Mouse (Mus musculus) intestine, embryonic 15.5 days (tissue): ENCODE data around the gene Sema6b. TPM values are rescaled to one million over a fixed set of nuclear protein-coding genes. Genes with fewer than 3 reads are reported as not detected.

ENCODE experiments used
- ATAC-seq: fragments of 200-750 bp; cut with Nextera tagmentation; 2 replicates; pipeline ENCODE4 v1.8.0; 2017; ENCODE audit warnings: moderate TSS enrichment, moderate library complexity
- H3K27ac ChIP-seq: fragments of 300-500 bp; sonication (generic); 2 replicates; pipeline ENCODE4 v1.5.1; 2015; ENCODE audit warnings: mild to moderate bottlenecking, inconsistent platforms
- H3K27me3 ChIP-seq: fragments of 300-500 bp; sonication (generic); replicated peaks from 2 replicates; pipeline ENCODE4 v1.6.1; 2015; ENCODE audit warnings: inconsistent platforms
- H3K36me3 ChIP-seq: fragments of 300-500 bp; sonication (generic); 2 replicates; pipeline ENCODE4 v1.6.1; 2015; ENCODE audit warnings: inconsistent platforms
- H3K4me1 ChIP-seq: fragments of 300-500 bp; sonication (generic); replicated peaks from 2 replicates; pipeline ENCODE4 v1.6.1; 2015; ENCODE audit warnings: inconsistent platforms
- H3K4me2 ChIP-seq: fragments of 300-500 bp; sonication (generic); replicated peaks from 2 replicates; pipeline ENCODE4 v1.6.1; 2015; ENCODE audit warnings: mild to moderate bottlenecking, inconsistent platforms
- H3K4me3 ChIP-seq: fragments of 300-500 bp; sonication (generic); replicated peaks from 2 replicates; pipeline ENCODE4 v1.5.1; 2015; ENCODE audit warnings: inconsistent platforms
- H3K9ac ChIP-seq: fragments of 300-500 bp; sonication (generic); 2 replicates; pipeline ENCODE4 v1.6.1; 2015; ENCODE audit warnings: inconsistent platforms
- H3K9me3 ChIP-seq: fragments of 300-500 bp; sonication (generic); 2 replicates; pipeline ENCODE4 v1.6.1; 2016; ENCODE audit warnings: inconsistent platforms
- WGBS: fragments of 180-500 bp; shearing (Covaris S2); methylation state at CpG from one replicate; pipeline ENCODE4 v1.1.7; 2015; 5-methylcytosine and 5-hydroxymethylcytosine counted together
- polyA plus RNA-seq: library from polyadenylated mRNA; unstranded; fragments of >200 nt; fragmentation: Nextera tagmentation; extraction: Ambion mirVana; gene quantifications from 2 replicates; pipeline ENCODE4 v1.2.1, GENCODE M21; 2015

The Sema6b gene
- polyA plus RNA-seq, 1 experiment from 2014 or later: 1.4 TPM

DNA sequence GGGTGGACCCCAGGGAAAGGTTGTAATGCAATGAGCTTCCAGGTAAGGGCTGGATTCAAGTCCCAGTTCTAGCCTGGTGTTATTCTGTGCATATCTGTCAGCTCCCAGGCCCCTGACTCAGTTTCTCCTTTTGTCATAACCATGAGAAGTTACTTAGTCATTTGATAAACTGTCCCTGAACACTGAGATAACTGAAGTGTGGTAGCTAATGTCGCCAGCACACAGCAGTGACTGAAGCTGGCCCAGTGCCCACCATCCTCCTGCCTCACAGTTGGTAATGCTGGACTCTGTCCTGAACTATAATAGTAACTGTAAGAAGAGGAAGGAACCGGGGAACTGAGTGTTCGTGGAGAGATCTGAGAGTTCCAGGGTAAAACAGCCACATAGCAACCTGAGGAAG is 24.4 kb upstream of the Sema6b start:
- H3K27me3 ChIP-seq: no peaks in the 10 kb centered on the region
- no peak overlapping the region for H3K4me3 ChIP-seq
- no peak overlapping the region for H3K27ac ChIP-seq
- H3K9me3 ChIP-seq: no peaks in the 10 kb centered on the region
- no peak overlapping the region for H3K9ac ChIP-seq
- ATAC-seq: no peak
- no peaks in the 10 kb centered on the region for H3K36me3 ChIP-seq
- 82% methylated on average over 3 of the region's 3 CpGs for WGBS
- H3K4me1 ChIP-seq: peaks cover 27% of the 10 kb centered on the region
- H3K4me2 ChIP-seq: no peak overlapping the region

- H3K27me3 ChIP-seq: no peaks in the 10 kb centered on the region; the same call in 1 of the 2 replicates
- no peaks in the 10 kb centered on the region for H3K36me3 ChIP-seq
- peak; percentile 44 for ATAC-seq
- H3K9ac ChIP-seq: peak overlapping the region; percentile 37; the same call in 1 of the 2 replicates
- no peaks in the 10 kb centered on the region for H3K9me3 ChIP-seq
- H3K27ac ChIP-seq: no peak overlapping the region
- 59% methylated on average over 6 of the region's 6 CpGs for WGBS
- 0 out of 2 replicates have a peak overlapping the region, but pooled peaks have one; percentile 45 for H3K4me3 ChIP-seq
- H3K4me1 ChIP-seq: peaks cover 27% of the 10 kb centered on the region
- peak overlapping the region; percentile 88 for H3K4me2 ChIP-seq
Measured at GRCm38 (mm10) chr17:56163523-56164102, 23.5 kb upstream of the Sema6b start.

DNA sequence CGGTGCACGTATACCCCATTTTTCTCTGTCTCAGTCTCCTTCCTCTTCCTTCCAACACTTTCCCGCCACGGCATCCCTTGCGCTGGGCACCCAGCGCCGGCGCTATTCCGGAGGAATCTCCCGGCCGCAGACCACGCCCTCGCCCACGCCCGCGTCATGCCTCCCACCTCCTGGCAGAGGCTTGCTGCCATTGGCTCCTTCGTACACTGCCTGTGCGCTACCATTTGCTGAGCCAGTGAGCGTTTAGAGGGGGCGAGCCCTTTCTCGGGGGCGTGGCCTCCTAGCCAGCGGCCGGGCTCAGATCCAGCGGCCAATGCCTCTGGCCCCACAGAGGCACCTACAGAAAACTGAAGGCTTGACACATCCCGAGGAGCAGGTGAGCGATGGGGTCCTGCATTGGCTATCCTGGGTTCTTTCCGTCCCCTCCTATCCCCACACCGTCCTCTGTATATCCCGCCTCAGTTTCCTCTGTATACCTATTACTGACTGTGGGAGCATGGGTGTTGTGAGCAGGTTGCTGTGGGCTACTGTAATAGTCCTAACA is 22.2 kb upstream of the Sema6b start, which contains the start of gene Tnfaip8l1:
Gene Tnfaip8l1, plus strand, starts transcription at position 247 of the 544 bp plus-strand sequence.
- Histone ChIP-seq H3K4me3 (peak within 1 kb of the TSS; percentile 45), H3K36me3 (no peaks in the 10 kb centered on the region), H3K4me2 (peak within 1 kb of the TSS; percentile 88), H3K27ac (no peak within 1 kb of the TSS), H3K4me1 (peaks cover 27% of the 10 kb centered on the region), H3K9ac (peak within 1 kb of the TSS; percentile 37), H3K27me3 (peaks cover 13% of the 10 kb centered on the region), H3K9me3 (no peaks in the 10 kb centered on the region)
- under 1% methylated on average over 30 of the region's 30 CpGs for WGBS
- peak; percentile 97 for ATAC-seq

- H3K4me3 ChIP-seq: no peak overlapping the region
- H3K27ac ChIP-seq: no peak overlapping the region
- peaks cover 29% of the 10 kb centered on the region for H3K27me3 ChIP-seq
- H3K4me2 ChIP-seq: no peak overlapping the region
- no peak for ATAC-seq
- H3K36me3 ChIP-seq: no peaks in the 10 kb centered on the region
- H3K9me3 ChIP-seq: no peaks in the 10 kb centered on the region
- WGBS: 4% methylated on average over 9 of the region's 9 CpGs
- no peak overlapping the region for H3K9ac ChIP-seq
- peaks cover 22% of the 10 kb centered on the region for H3K4me1 ChIP-seq
Measured at GRCm38 (mm10) chr17:56159729-56160128, 19.6 kb upstream of the Sema6b start.

DNA sequence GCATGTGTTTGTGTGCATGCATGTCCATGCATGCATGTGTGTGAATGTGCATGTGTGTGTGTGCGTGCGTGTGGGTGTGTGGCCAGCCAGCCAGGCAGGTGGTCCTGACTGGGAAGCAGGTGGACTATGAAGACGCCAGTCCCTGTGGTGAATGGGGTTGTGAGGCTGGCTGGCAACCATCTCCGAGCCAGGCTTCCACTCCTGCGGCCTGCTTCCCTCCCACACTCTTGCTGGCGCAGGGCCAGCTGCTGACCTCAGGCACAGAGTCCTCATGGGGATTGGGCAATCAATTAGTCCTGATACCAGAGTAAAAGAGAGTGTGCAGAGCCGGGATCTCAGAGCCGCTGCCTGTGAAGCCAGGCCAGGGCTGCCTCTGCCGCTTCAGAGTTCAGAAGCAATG is 13.5 kb upstream of the Sema6b start:
- peaks cover 66% of the 10 kb centered on the region for H3K27me3 ChIP-seq
- WGBS: 27% methylated on average over 9 of the region's 9 CpGs

DNA sequence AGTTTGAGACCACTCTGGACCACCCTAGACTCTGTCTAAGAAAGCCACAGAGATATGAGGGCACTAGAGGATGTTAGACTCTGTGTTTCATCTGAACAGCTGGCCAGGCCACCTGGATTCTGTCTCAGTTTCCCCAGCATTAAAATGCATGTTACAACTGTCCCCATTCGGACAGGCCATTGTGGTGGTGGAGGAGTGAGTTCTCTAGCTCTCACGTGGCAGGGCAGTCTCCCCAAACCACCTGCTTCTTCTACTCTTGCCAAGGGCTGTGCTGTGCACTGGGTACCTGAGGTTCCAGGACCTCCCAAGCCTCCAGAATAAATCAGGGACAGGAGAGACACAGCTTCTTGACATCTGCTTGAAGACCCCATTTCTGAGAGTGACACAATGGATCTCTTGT is 9.8 kb upstream of the Sema6b start:
- Histone ChIP-seq H3K4me1 (peaks cover 10% of the 10 kb centered on the region), H3K27ac (no peak overlapping the region), H3K27me3 (peaks cover 74% of the 10 kb centered on the region), H3K9me3 (no peaks in the 10 kb centered on the region), H3K36me3 (no peaks in the 10 kb centered on the region), H3K4me2 (no peak overlapping the region), H3K4me3 (no peak overlapping the region), H3K9ac (no peak overlapping the region)
- ATAC-seq: no peak
- 43% methylated on average over 2 of the region's 2 CpGs for WGBS

More for the DNA sequence above, 13.5 kb upstream of the Sema6b start:
- H3K4me3 ChIP-seq: no peak overlapping the region
- no peak overlapping the region for H3K4me2 ChIP-seq
- peak; percentile 90 for ATAC-seq
- H3K27ac ChIP-seq: no peak overlapping the region
- no peak overlapping the region for H3K9ac ChIP-seq
- H3K36me3 ChIP-seq: no peaks in the 10 kb centered on the region
- H3K4me1 ChIP-seq: peaks cover 10% of the 10 kb centered on the region
- no peaks in the 10 kb centered on the region for H3K9me3 ChIP-seq

DNA sequence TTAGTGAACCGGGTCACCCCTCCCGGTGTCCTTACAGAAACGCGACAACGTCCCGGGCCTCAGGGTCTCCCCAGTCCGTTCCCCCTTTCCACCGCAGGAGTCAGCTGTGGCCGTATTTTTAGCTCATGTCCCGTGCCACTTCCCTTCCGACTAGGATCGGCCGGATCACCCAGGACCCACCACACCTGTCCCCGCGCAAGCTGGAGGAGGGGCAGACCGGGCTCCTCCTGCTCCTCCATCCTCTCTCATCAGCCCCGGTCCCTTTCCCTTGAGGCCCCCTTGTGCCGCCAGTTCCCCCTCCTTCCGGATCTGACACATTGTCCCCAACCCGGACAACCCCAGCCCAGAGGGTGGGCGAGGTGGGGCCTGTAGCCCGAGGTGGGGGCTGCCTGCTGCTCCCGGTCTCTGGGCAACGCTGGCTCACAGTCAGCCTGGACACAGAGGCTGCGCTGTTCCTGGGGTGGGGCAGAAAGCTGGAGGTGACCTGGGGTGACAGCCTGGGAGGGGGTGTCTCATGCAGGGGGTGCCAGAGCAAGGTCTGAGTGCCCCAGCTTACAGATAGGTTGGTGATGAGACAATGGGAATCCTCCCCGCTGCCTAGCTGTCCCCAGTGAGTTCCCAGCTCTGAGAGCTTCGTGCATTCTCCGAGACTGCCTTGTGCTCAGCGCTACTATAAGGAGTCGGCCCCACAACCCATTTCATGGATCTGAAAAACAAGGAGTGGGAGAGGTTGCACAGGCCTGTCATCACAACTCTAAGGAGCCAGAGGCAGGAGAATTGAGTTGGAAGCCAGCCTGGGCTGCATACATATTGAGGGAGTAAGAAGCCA is 8.9 kb upstream of the Sema6b start:
- H3K4me2 ChIP-seq: peak overlapping the region; percentile 54
- no peak overlapping the region for H3K9ac ChIP-seq
- H3K36me3 ChIP-seq: no peaks in the 10 kb centered on the region
- no peaks in the 10 kb centered on the region for H3K9me3 ChIP-seq
- H3K27me3 ChIP-seq: peaks cover 72% of the 10 kb centered on the region
- 2% methylated on average over 29 of the region's 30 CpGs for WGBS
- peak overlapping the region; percentile 10 for H3K4me3 ChIP-seq
- no peak for ATAC-seq
- no peak overlapping the region for H3K27ac ChIP-seq
- peaks cover 10% of the 10 kb centered on the region for H3K4me1 ChIP-seq

DNA sequence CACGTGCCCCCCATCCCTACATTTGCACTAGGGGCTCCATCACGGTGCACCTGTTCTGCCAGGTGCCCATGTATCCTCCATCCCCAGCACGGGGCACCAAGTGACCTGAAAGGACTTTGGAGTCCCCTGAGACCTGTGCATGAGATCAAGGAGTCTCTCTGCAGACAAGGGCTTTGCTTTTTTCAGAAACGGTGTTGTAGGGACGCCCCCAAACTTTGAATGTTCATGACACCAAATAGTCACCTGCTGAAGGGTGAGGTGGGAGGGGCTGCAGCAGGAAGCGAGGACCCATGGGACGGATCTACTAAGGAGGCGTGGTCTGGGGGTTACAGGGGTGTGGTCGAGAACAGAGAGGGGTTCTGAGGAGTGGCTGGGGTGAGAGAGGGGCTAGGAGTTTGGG is 8.1 kb upstream of the Sema6b start:
- Histone ChIP-seq H3K36me3 (no peaks in the 10 kb centered on the region), H3K4me2 (peak overlapping the region; percentile 54), H3K9ac (no peak overlapping the region), H3K27me3 (peaks cover 70% of the 10 kb centered on the region), H3K4me1 (peaks cover 6% of the 10 kb centered on the region), H3K9me3 (no peaks in the 10 kb centered on the region), H3K4me3 (0 out of 2 replicates have a peak overlapping the region, but pooled peaks have one; percentile 10), H3K27ac (no peak overlapping the region)
- no peak for ATAC-seq
- WGBS: 19% methylated on average over 9 of the region's 9 CpGs

- no peaks in the 10 kb centered on the region for H3K36me3 ChIP-seq
- H3K4me1 ChIP-seq: peaks cover 7% of the 10 kb centered on the region
- no peak overlapping the region for H3K4me3 ChIP-seq
- no peak overlapping the region for H3K4me2 ChIP-seq
- no peak for ATAC-seq
- WGBS: 56% methylated on average over 12 of the region's 12 CpGs
- H3K9ac ChIP-seq: no peak overlapping the region
- H3K9me3 ChIP-seq: no peaks in the 10 kb centered on the region
- H3K27ac ChIP-seq: no peak overlapping the region
- H3K27me3 ChIP-seq: peaks cover 78% of the 10 kb centered on the region
Measured at GRCm38 (mm10) chr17:56147420-56147819, 7.3 kb upstream of the Sema6b start.

DNA sequence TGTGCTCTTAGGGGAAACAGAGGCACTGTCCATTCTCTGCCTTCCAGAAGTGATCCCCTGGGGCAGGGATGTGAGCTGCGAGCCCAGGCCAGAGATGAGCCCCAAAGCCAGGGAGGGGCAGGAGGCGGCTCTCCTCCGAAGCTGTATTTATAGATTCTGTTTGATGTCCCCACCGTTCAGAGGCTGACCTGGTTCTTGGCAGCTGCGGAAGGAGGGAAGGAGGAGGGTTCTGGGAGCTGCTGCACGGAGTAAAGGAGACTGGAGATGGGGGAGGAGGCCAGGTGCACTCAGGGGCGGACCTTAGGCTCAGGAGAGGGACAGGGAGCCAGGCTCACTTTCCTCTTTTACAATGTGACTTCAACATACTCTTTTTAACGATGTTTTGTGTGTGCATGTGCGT is 6.0 kb upstream of the Sema6b start:
- H3K4me2 ChIP-seq: no peak overlapping the region
- 24% methylated on average over 9 of the region's 9 CpGs for WGBS
- peaks cover 18% of the 10 kb centered on the region for H3K4me1 ChIP-seq
- H3K36me3 ChIP-seq: no peaks in the 10 kb centered on the region
- H3K9me3 ChIP-seq: no peaks in the 10 kb centered on the region
- H3K9ac ChIP-seq: no peak overlapping the region
- no peak for ATAC-seq
- no peak overlapping the region for H3K27ac ChIP-seq
- H3K27me3 ChIP-seq: peaks cover 90% of the 10 kb centered on the region
- no peak overlapping the region for H3K4me3 ChIP-seq

- Histone ChIP-seq H3K27ac (no peak overlapping the region), H3K9me3 (no peaks in the 10 kb centered on the region), H3K36me3 (no peaks in the 10 kb centered on the region), H3K4me2 (no peak overlapping the region), H3K9ac (no peak overlapping the region), H3K27me3 (peaks cover 87% of the 10 kb centered on the region), H3K4me1 (peaks cover 27% of the 10 kb centered on the region), H3K4me3 (no peak overlapping the region)
- 72% methylated on average over 9 of the region's 9 CpGs for WGBS
- no peak for ATAC-seq
Measured at GRCm38 (mm10) chr17:56144546-56144945, 4.4 kb upstream of the Sema6b start.
